Mouse (Mus musculus): ENCODE data around the gene Amz1.

Amz1 gene

DNA sequence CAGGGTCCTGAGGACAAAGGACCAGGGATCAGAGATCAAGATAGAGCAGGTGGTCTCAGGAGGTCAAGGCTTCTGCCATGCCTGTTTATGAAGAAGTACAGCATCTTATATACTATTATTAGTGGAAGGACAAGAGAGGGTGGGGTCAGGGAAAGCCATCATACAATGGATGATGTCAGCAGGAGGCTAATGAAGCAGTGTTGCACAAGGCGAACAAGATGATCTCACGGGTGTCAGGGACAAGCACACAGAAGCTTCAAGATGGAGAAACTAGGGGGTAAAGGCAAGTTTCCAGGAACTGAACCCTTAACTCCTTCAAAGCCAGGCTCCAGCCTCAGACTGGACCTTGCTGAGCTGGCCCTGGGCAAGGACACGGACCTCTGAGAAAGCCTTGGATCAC, 1.8 kb upstream of the Amz1 start:
- WGBS = 75% methylated on average over 3 of the region's 3 CpGs

DNA sequence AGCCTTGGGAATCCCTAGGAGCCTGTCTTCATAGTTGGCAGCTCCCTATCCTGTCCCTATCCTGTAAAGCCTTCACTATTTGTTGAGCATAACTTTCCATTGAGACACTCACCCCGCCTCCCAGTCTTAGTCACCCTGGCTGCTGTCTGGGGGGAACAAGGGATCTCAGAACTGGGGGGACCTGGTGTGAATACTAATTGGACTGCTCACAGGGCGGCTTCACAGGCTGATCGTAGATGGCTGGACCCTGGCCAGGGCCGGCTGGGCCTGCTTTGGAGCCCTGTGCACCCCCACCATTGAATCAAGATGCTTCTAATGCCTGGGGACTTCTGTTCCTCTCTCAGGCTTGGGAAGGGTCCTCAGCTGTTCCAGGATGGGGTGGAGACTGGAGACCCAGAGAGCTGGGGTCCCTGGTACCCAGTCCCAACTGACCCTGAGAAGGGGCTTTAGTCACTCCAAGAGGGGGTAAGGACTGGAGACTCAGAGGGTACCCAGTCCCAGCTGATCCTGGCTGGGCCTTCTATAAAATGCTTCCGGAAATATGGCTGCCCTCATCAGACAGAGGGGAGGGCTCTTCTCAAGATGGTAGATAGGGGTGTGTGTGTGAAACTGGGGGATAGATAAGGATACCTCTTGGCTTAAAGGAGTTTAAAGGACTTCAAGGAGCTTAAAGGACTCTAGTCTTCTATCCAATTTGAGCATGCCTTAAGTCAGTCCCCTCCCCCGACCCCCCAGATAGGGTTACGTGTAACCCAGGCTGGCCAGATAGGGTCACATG, 2.3 kb downstream of the Amz1 start:
- 64% methylated on average over 7 of the region's 7 CpGs for WGBS

DNA sequence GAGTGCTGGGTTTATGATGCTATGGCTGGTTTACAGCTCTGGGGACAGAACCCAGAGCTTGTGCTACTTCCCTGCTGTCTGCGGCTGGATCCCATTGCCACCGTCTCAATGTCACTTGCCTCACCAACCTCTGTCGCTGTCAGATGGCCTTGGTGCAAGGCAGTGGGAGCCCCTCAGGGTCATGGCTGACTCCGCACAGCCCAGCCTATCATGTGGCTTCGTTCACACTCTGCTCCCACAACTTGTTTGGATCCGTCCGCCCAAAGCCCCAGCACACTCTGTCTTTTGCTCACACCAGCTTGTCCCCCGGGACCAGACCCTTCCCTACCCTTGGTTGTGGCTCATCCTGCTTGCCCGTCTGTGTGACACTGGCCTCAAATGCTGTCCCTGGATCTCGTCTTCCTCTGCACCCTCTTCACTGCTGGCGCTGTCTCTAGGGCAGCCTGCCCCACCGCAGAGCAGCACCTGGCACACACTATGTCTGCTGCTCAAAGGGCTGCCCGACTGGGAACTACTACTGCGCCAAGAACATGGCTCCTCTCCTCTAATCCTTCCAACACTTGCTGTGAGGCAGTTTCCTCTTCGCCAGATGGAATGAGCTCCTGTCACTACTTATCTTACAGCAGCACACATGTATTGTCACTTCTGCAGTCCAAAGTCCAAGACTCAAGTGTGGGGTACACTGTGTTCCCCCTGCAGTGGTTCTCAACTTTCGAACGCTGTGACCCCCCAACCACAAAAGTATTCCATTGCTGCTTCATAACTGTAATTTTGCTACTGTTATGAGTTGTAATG, 3.2 kb downstream of the Amz1 start:
- 77% methylated on average over 17 of the region's 17 CpGs for WGBS

DNA sequence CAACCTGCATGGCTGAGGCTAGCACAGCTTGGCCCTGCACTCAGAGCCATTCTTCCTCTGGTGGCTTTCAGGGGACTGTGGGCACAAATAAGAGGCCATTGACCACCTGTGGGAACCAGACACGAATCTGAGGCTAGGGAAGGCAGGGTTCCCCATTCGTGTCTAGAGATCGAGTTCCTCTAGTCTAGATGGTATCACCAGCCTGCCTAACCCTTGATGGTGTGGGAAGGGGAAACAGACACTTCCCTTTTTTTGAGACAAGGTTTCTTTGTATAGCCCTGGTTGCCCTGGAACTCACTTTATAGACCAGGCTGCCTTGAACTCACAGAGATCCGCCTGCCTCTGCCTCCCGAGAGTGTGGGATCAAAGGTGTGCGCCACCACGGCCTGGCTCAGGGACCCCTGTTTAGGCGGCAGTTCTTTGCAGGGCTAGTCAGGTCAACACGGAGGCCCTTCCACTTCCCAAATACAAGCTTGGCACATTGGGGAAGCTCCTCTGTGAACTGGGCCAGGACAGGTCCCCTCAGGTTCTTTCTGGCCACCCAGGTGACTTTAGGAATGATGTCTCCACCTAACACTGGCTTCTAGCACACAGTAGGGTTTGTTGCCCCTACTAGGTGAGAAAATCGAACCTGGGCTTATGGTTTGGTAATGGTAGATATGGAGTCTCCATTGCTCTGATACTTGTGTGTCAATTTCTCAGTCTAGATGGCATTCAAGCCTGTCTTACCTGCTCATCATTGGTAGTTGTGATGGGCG, 7.3 kb downstream of the Amz1 start:
- WGBS = 93% methylated on average over 11 of the region's 11 CpGs

DNA sequence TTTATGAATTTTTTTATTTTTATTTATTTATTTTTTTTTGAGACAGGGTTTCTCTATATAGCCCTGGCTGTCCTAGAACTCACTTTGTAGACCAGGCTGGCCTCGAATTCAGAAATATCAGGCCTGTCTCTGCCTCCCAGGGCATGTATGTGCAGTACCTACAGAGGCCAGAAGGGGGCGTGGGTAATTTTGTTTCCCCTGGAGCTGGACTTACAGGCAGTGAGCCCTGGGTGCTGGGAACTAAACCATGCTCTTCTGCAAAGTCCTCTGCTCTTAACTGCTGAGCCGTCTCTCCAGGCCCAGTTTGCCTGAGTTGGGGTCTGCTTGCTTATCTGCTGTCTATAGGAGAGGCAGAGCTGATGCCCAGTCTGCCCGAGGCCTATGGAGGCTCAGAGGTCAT, 8.3 kb downstream of the Amz1 start:
- WGBS = 74% methylated on average over 4 of the region's 4 CpGs

DNA sequence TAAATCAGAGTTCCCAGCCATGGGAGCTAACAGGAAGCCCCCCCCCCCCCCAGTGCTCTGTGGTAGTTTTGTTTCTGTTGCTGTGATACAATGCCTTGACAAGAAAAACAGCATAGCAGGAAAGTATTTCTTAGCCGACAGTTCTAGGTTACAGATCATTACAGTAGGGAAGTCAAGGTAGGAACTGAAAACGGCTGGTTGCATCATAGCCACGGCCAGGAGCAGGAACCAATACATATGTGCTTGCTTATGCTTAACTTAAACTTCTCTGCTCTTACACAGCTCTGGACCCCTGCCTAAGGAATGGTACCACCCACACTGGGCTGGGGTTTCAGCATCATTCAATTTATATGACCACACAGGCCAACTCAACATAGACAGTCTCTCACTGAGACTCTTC, 9.4 kb downstream of the Amz1 start:
- WGBS = 83% methylated on average over 3 of the region's 3 CpGs

DNA sequence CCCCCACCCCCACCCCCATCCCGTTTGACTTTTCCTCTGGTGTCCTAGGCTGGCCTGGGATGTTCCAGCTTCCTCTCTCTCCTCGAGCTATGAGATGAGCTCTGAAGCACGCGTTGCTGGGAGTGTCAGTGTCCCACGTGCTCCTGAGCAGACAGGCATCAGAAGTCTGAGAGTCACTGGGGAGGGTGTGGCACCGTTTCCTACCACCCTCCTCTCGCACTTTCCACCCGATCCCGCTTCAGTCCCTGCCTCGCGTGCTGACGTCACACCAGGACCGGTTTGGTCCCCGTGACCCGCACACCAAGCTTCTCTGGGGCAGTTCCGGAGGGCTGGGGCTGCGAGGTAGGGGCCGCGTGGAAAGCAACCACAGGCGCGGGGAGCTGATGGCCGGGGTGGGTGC, 11.4 kb downstream of the Amz1 start:
- WGBS = 3% methylated on average over 22 of the region's 22 CpGs

DNA sequence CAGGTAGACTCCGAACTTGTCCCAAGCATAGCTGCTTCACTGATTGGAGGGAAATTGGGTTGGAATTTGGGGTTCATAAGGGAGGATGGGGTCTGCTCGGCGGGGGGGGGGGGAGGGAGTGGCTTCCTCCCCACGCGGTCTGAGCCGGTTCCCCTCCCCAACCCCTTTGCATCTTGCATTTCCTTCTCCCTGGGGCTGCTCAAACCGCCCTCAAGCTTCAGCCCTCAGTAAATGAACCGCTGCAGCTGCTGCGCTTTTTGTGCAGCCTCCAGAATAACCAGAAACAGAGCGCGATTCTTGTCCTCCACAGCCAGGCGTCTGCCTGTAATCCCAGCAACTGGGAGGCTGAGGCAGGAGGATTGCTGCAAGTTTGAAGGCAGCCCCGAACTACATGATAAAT, 12.2 kb downstream of the Amz1 start:
- WGBS = 27% methylated on average over 13 of the region's 13 CpGs

DNA sequence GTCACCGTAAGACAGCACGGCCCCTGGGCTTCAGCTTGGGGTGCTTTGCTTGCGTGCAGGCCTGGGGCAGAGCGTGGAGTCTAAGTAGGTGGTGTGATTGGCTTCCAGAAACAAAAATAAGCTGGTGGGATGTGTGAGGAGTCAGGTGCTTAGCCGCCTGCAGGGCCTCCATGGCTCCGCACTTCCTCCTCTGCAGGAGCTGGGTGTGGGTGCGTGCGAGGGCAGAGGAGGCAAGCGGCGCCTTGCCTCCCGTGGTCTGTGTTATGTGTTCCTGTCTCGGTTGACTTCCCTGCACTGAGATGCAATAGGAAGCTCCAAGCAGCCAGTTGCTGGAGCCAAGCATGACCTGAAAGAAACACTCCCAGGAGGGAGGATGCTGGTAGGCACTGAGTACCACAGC, 15.9 kb downstream of the Amz1 start:
- 39% methylated on average over 12 of the region's 12 CpGs for WGBS

DNA sequence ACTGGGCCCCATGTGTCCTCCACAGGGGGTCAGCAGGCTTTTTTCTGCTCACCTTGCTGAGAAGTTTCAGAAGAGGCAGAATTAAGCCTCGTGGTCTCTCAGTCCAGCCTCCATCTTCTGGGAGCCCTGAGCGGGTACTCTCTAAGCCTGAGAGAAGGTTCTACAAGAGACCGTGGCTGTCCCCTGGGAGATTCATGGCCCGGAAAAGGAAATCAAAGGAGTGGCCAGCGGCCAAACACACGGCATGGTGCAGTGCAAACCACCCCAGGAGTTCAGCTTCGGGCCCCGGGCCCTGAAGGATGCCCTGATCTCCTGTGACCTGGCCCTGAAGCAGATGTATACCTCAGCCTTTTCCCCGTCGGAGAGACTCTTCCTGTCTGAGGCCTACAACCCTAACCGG, 17.1 kb downstream of the Amz1 start:
- 69% methylated on average over 11 of the region's 11 CpGs for WGBS

DNA sequence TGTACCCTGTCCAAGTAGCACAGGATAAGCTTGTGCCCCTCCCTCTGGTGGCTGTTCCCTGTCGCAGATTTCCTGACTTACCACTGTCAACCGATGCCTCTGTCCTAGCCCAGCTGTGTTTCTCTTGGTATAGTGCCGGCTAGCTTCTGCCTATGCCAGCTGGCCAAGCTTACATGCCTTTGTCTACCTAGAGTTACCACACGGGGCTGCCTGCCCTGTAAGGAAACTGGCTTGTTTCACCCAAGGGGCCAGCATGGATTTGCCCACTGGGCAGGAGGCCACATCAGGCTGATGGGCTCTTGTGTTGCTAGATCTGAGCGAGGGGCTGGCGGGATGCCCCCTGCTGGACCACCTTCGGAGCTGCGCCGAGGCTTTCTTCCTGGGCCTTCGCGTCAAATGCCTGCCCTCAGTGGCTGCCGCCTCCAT, 19.8 kb downstream of the Amz1 start:
- whole genome bisulfite sequencing = 50% methylated on average over 12 of the region's 12 CpGs

DNA sequence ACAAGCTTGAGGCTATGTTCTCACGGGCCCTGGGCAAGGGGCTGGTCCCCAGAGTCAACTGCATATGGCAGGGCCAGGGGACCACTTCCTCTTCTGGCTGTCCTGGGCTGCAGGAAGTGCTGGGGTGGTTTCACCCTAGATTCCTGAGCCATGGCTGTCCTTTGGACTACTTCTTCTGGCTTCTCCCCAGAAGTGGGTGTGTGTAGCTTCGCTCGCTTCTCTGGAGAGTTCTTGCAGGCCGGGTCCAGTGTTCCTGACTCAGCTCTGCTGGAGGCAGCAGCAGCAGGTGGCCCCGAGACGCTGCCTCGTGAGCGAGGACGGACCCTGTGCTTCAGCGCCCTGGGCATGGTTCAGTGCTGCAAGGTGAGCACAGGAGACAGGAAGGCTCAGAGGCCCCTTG, 24.5 kb downstream of the Amz1 start:
- 75% methylated on average over 10 of the region's 10 CpGs for WGBS

DNA sequence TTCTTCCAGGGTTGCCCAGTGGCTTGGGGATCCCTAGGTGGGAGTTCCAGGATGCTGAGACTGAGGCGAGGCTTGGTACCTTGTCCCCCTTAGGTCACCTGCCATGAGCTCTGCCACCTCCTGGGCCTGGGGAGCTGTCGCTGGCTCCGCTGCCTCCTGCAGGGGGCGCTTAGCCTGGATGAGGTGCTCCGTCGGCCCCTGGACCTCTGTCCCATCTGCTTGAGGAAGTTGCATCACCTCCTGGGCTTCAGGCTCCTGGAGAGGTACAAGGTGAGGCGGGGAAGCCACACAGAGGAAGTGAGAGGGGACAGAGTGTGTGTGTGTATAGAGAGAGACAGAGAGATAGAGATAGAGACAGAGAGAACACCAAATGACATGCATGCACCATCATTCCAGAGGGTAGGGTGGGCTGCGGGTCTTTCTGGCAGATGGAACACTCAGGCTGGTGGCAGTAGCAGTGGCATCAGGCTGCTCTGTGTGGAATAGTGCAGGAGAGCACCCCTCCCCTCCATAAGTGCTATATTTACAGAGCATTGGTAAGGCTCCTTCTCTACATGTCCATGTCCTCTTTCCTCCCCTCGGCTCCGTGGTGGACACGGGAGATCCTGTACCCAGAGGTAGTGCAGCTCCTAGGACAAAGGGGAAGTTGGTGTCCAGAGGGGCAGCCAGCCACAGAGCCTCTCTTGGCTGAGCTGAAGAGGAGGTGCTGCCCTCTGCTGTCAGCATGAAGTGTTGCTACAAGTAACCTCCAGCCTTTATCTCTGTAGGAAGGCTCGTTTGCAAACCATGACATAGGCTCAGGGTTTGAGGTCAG, 25.3 kb downstream of the Amz1 start:
- 17% methylated on average over 12 of the region's 12 CpGs for WGBS

DNA sequence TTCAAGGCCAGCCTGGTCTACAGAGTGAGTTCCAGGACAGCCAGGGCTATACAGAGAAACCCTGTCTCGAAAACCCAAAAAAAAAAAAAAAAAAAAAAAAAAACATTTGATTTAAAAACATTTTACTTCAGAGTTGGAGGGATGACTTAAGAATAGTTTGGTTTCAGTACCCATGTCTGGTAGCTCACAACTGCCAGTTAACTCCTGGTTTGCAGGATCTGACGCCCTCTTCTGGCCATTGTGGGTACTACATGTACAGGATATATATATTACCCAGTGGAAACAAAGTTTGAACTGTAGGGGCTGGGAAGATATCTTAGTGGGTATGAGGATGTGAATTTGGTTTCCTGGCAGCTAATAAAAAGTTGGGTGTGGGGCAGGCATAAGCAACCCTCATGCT, 27.0 kb downstream of the Amz1 start:
- 2% methylated on average over 1 of the region's 2 CpGs for WGBS

DNA sequence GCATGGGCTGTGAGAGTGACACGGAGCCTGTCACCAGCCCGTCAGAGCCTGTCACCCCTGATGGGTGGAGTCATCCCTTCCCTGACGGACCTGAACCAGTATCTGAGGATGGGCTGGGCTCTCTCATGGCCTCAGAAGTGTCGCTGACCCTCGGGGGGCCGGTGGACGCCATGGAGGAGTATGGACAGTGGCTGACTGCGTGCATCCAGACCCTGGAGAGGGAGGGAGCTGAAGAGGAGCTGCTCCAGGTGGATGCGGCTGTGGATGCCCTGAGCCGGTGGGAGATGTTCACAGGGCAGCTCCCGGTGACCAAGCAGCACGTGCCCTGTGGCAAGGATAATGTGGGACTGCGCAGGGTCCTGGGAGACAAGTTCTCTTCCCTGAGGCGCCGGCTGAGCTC, 28.1 kb downstream of the Amz1 start:
- WGBS = 94% methylated on average over 15 of the region's 15 CpGs

DNA sequence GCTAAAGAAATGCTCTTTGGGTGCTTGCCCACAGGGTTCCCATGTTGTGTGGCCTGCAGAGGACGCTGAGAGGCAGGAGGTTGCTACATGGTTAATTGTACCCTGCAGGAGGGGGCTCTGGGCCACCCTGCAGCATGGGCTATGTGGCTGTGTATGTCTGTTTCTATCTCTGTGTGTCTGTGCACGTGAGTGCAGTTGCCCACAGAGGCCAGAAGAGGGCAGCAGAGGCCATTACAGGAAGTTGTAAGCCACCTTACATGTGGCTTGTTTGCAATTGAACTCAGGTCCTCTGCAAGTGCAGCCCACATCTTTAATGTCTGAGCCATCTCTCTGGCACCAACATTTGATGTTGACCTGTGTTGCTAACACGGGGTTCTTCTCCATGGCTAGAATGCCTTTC, 28.7 kb downstream of the Amz1 start:
- 90% methylated on average over 3 of the region's 3 CpGs for WGBS

DNA sequence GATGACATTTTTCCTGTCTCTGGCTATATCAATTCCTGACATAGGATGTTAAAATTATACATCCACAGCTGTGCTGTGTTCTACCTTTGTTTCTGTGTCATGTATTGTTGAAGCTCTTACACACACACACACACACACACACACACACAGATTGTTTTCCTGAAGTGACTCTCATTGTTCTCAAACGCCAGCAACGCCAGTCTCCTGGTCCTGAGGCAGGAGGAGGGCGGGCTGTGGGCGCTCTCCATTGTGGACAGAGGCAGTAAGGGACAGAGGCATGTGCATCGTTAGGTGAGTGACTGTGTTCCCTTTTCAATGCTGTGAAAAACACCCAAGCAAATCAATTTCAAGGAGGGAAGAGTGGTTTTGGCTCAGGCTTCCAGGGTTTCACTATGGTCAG, 29.3 kb downstream of the Amz1 start:
- WGBS = 56% methylated on average over 5 of the region's 5 CpGs

DNA sequence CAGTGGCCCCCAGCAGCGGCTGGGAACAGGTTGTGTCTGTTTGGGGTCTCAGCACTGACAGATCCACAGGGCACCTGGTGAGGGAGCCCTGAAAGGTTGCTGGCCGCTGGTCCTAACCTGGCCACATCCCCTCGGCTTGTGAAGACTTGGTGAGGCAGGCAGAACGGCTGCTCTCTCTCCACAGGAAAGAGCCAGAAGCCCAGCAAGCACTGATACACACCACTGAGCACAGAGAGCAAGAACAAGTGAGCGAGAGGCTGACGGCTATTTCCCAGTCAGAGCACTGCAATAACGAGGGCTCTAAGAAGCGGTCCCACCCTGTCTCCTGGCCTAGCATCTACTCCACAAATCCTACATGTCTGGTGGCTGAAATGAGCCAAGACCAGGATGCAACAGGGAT, 34.9 kb downstream of the Amz1 start:
- 81% methylated on average over 8 of the region's 8 CpGs for WGBS

DNA sequence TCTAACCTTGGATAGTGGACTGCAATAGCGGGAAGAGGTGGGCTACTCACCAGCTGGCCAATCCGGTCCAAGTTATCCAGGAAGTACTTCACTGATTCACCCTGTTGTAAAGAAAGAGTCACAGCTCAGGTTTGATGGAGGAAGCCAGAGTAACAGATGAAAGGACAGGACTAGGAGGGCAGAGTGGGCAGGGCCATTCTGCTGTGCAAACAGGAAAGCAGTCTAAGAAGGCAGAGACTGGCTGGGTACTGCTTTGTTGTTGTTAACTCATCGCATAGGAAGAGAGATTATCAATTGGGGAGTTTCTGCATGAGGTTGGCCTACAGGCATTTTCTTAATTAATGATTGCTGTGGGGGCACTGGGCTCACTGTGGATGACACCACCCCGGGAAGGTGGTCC, 38.6 kb downstream of the Amz1 start:
- 86% methylated on average over 4 of the region's 4 CpGs for WGBS

DNA sequence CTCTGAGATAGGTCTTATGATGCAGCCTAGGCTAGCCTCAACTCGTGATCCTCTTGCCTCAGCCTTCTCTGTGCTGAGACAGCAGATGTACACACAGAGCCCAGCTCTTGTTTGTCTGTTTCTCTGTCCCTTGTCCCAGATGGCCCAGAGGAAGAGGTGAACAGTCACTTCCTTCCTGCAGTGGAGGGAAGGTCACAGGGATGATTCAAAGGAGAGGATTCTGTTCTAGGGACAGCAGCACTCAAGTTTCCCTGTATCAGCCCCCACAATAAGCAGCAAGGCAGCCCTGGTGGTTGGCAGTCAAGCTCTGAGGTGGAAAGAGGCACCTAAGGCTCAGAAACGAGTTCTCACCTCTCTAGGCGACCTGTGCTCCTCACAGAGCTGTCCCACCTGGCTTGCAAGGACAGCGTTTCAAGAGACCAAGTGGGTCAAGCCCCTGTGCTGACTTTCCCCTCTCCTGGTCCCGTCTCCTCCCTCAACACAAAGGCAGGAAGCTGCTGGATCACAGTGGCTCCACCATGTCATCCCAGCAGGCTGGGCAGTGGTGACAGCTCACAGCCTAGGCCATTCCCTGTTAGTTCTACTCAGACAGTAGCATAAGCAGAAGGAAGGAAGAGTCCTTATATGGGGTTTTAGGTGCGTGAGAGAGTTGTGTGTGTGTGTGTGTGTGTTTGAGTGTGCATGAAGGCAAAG, 41.1 kb downstream of the Amz1 start:
- 66% methylated on average over 6 of the region's 6 CpGs for WGBS

DNA sequence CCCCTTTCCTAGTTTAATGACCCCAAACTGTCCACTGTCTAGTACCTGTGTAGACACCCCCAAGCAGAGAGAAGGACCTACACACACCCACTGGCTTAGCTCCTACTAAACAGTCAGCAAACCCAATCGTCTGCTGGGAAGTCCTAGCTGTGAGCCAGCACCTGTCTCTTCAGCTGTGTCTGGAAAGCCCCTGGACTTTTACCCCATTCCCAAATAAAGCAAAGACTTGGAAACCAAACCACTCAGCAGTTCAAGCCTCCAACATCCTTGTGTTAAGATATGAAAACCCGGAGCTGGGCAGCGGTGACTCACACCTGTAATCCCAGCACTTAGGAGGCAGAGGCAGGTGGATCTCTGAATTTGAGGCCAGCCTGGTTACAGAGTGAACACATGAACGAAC, 42.6 kb downstream of the Amz1 start:
- 71% methylated on average over 4 of the region's 4 CpGs for WGBS
